Mouse (Mus musculus): Measurements from ENCODE around the gene Eif2b3.

DNA sequence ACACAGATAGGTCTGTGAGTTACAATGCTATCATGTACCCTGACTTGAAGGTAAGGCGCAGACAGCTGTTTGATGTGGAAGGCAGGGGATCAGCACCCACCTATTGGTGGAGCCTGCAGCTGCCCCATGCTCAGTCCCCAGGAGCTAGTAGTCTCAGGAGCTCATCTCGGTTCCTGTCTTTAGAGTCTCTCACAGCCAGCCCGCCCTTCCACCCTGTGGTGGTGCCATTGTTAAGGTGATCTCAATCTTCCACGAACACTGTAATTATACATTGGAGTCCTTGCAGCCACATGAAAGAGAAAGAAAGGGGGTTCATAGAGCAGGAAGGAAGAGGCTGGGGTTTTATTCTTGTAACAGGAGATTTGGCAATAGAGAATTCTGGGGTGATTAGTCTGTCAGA lies 80.8 kb downstream of the Eif2b3 start:
- no peak for TF ChIP-seq POLR2AphosphoS2 (IDR thresholded peaks at IDR 0.05; ENCODE audit: insufficient read length, low read depth)
- TF ChIP-seq MAX (IDR thresholded peaks at IDR 0.05; ENCODE audit: low read depth): no peak
- TF ChIP-seq TCF3 (IDR thresholded peaks at IDR 0.05; ENCODE audit: insufficient read length, low read depth): no peak
- no peak for TF ChIP-seq POLR2A (IDR thresholded peaks at IDR 0.05; ENCODE audit: insufficient read length, low read depth)
- no peak for TF ChIP-seq USF1 (IDR thresholded peaks at IDR 0.05; ENCODE audit: low read depth)
- TF ChIP-seq MYOG (IDR thresholded peaks at IDR 0.05; ENCODE audit: control insufficient read depth in 1 of 3, insufficient read depth in 1 of 3, insufficient read length in 2 of 3, low read depth in 2 of 3): no peak
